Mouse (Mus musculus) forebrain, embryonic 14.5 days (tissue): ENCODE data around the gene Atoh1. TPM values are rescaled to one million over a fixed set of nuclear protein-coding genes. Genes with fewer than 3 reads are reported as not detected.

Source experiments
- ATAC-seq: fragments of 200-750 bp; cut with Nextera tagmentation; 2 replicates; pipeline ENCODE4 v1.8.0; 2017; ENCODE audit warnings: mild to moderate bottlenecking, moderate library complexity
- DNase-seq: peaks from one replicate; pipeline ENCODE4 v3.0.0-alpha.2; 2015; ENCODE audit warnings: low spot score
- H3K27ac ChIP-seq: fragments of 300-500 bp; sonication (generic); 2 replicates; pipeline ENCODE4 v1.5.1; 2014; ENCODE audit warnings: low read depth, mild to moderate bottlenecking, control low read depth, low read length, moderate library complexity
- H3K27me3 ChIP-seq: fragments of 300-500 bp; sonication (generic); replicated peaks from 2 replicates; pipeline ENCODE4 v1.6.1; 2014; ENCODE audit warnings: low read length, control low read depth, mixed read lengths; ENCODE audit not compliant: control insufficient read depth, insufficient read depth
- H3K36me3 ChIP-seq: fragments of 300-500 bp; sonication (generic); 2 replicates; pipeline ENCODE4 v1.6.1; 2014; ENCODE audit warnings: low read length, control low read depth; ENCODE audit not compliant: control insufficient read depth, insufficient read depth
- H3K4me1 ChIP-seq: fragments of 300-500 bp; sonication (generic); 2 replicates; pipeline ENCODE4 v1.6.1; 2014; ENCODE audit warnings: antibody characterized with exemption, low read length, control low read depth; ENCODE audit not compliant: control insufficient read depth, insufficient read depth
- H3K4me2 ChIP-seq: fragments of 300-500 bp; sonication (generic); 2 replicates; pipeline ENCODE4 v1.6.1; 2014; ENCODE audit warnings: mild to moderate bottlenecking, control low read depth, low read length
- H3K4me3 ChIP-seq: fragments of 300-500 bp; sonication (generic); 2 replicates; pipeline ENCODE4 v1.5.1; 2014; ENCODE audit warnings: low read depth, low read length, control low read depth
- H3K9ac ChIP-seq: fragments of 300-500 bp; sonication (generic); 2 replicates; pipeline ENCODE4 v1.6.1; 2014; ENCODE audit warnings: mild to moderate bottlenecking, low read length, control low read depth, moderate library complexity
- H3K9me3 ChIP-seq: fragments of 300-500 bp; sonication (generic); replicated peaks from 2 replicates; pipeline ENCODE4 v1.6.1; 2016; ENCODE audit warnings: low read length, control low read depth, mixed read lengths; ENCODE audit not compliant: control insufficient read depth
- WGBS: fragments of 180-500 bp; shearing (Covaris S2); extraction: QIAGEN DNeasy Blood & Tissue Kit; methylation state at CpG from one replicate; pipeline ENCODE4 v1.1.7; 2014; 5-methylcytosine and 5-hydroxymethylcytosine counted together
- polyA plus RNA-seq: library from polyadenylated mRNA; unstranded; fragments of >200 nt; fragmentation: Nextera tagmentation; extraction: Ambion mirVana; gene quantifications from 2 replicates; pipeline ENCODE4 v1.2.1, GENCODE M21; 2014

Gene Atoh1
- 0.23 TPM in 1 of 2 replicates, not detected in the other for polyA plus RNA-seq

GRCm38 (mm10) chr6:64728499-64729198 lies at the start of gene Atoh1:
Atoh1 (plus strand) TSS chr6:64729125.
- peak within 1 kb of the TSS; percentile 82 for H3K4me2 ChIP-seq
- no peaks in the 10 kb centered on the region for H3K36me3 ChIP-seq
- ATAC-seq (peak; percentile 78), DNase-seq (peak; percentile 61)
- no peaks in the 10 kb centered on the region for H3K9me3 ChIP-seq
- H3K27ac ChIP-seq, result no peak within 1 kb of the TSS
- H3K27me3 ChIP-seq, result peaks cover 53% of the 10 kb centered on the region
- peak within 1 kb of the TSS; percentile 36 for H3K4me3 ChIP-seq
- H3K9ac ChIP-seq, result peak within 1 kb of the TSS; percentile 43
- under 1% methylated on average over 34 of the region's 34 CpGs for WGBS
- H3K4me1 ChIP-seq, result peaks cover 15% of the 10 kb centered on the region

DNA sequence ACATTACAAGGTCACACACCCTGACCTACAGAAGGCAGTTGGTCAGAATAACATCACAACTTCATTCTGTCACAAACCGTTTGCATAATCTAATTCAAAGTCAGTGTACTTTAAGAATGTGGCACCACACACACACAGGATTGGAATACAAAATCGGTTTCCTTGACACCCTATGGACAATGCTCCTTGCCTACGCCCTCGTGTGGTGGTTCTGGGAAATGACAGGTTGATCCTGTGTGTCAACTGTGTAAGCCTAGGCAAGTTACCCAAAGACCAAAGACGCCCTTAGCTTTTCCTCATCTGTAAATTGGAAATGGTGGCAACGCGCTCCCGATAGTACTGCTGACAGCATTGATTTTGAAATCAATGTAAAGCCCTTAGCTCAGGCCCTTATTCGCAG lies 45.0 kb upstream of the Atoh1 start:
- no peaks in the 10 kb centered on the region for H3K27me3 ChIP-seq
- H3K4me1 ChIP-seq, result peaks cover 7% of the 10 kb centered on the region; the same call in 1 of the 2 replicates
- WGBS, result 32% methylated on average over 9 of the region's 9 CpGs
- no peak overlapping the region for H3K4me2 ChIP-seq
- H3K36me3 ChIP-seq, result no peaks in the 10 kb centered on the region
- H3K4me3 ChIP-seq, result no peak overlapping the region
- DNase-seq (peak; percentile 68), ATAC-seq (peak; percentile 45; the same call in 1 of the 2 replicates)
- no peak overlapping the region for H3K27ac ChIP-seq
- no peak overlapping the region for H3K9ac ChIP-seq
- no peaks in the 10 kb centered on the region for H3K9me3 ChIP-seq

GRCm38 (mm10) chr6:64684973-64685372 lies 44.0 kb upstream of the Atoh1 start:
- H3K27me3 ChIP-seq, result no peaks in the 10 kb centered on the region
- H3K4me2 ChIP-seq, result peak overlapping the region; percentile 22; the same call in 1 of the 2 replicates
- H3K4me1 ChIP-seq, result peaks cover 7% of the 10 kb centered on the region; the same call in 1 of the 2 replicates
- DNase-seq (peak; percentile 79), ATAC-seq (peak; percentile 38)
- H3K9me3 ChIP-seq, result no peaks in the 10 kb centered on the region
- no peak overlapping the region for H3K9ac ChIP-seq
- H3K36me3 ChIP-seq, result no peaks in the 10 kb centered on the region
- H3K4me3 ChIP-seq, result no peak overlapping the region
- no peak overlapping the region for H3K27ac ChIP-seq
- 3% methylated on average over 5 of the region's 5 CpGs for WGBS

DNA sequence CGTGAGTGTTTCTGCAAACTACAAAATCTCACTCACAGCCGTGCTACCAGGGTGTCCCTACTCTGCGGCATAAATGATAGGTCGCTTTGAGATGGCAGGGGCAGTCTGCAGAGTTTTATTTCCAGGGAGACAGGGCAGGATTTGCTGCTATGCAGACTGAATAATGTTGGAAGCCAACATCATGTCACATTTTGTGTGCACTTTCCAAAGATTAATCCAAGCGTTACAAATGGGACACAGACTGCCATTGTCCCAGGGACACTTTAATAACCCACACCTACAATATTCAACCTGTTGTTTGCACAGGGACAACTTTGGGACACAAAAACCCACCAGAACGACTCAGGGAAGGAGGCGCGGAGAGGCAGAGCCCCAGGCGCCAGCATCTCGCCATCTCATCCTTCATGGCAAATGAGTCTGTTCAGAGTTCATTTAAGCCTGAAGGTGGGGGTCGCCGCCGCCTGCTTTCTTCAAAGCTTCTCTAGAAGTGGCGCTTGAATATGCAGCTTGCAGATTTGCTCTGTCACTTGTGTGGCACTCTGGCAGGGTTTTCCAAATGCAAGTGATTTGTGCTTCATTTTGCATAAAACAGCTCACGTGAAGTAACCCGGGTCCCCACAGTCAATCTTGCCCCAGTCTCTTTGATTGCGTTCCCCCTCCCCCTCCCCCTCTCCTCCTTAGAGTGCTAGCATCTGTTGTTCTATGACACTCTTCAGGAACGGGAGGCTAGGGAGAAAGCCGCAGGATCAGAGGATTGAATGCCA lies 40.6 kb upstream of the Atoh1 start:
- Histone ChIP-seq H3K27ac (no peak overlapping the region), H3K27me3 (no peaks in the 10 kb centered on the region), H3K9me3 (no peaks in the 10 kb centered on the region), H3K36me3 (no peaks in the 10 kb centered on the region), H3K4me3 (no peak overlapping the region), H3K4me1 (peaks cover 7% of the 10 kb centered on the region; the same call in 1 of the 2 replicates), H3K9ac (no peak overlapping the region), H3K4me2 (peak overlapping the region; percentile 39)
- ATAC-seq (peak; percentile 72), DNase-seq (peak; percentile 71)
- WGBS, result 3% methylated on average over 19 of the region's 19 CpGs

- Histone ChIP-seq H3K4me2 (no peak overlapping the region), H3K36me3 (no peaks in the 10 kb centered on the region), H3K4me1 (no peaks in the 10 kb centered on the region), H3K27ac (no peak overlapping the region), H3K9me3 (no peaks in the 10 kb centered on the region), H3K27me3 (no peaks in the 10 kb centered on the region), H3K9ac (no peak overlapping the region), H3K4me3 (no peak overlapping the region)
- DNase-seq, result no peak
- 34% methylated on average over 7 of the region's 7 CpGs for WGBS
- ATAC-seq, result no peak
Observed at GRCm38 (mm10) chr6:64694688-64695087, 34.2 kb upstream of the Atoh1 start.

- no peak overlapping the region for H3K4me3 ChIP-seq
- H3K4me1 ChIP-seq, result no peaks in the 10 kb centered on the region
- H3K4me2 ChIP-seq, result no peak overlapping the region
- ATAC-seq (no peak), DNase-seq (no peak)
- 85% methylated on average over 2 of the region's 2 CpGs for WGBS
- H3K27ac ChIP-seq, result no peak overlapping the region
- no peak overlapping the region for H3K9ac ChIP-seq
- no peaks in the 10 kb centered on the region for H3K9me3 ChIP-seq
- no peaks in the 10 kb centered on the region for H3K36me3 ChIP-seq
- no peaks in the 10 kb centered on the region for H3K27me3 ChIP-seq
Observed at GRCm38 (mm10) chr6:64703659-64704058, 25.3 kb upstream of the Atoh1 start.

- Histone ChIP-seq H3K27me3 (peaks cover 45% of the 10 kb centered on the region), H3K4me2 (peak overlapping the region; percentile 82), H3K36me3 (no peaks in the 10 kb centered on the region), H3K9ac (no peak overlapping the region), H3K4me3 (peak overlapping the region; percentile 36), H3K4me1 (peaks cover 15% of the 10 kb centered on the region), H3K9me3 (no peaks in the 10 kb centered on the region), H3K27ac (no peak overlapping the region)
- under 1% methylated on average over 29 of the region's 29 CpGs for WGBS
- DNase-seq (peak; percentile 29), ATAC-seq (peak; percentile 35)
Observed at GRCm38 (mm10) chr6:64727751-64728403, 1.0 kb upstream of the Atoh1 start.

DNA sequence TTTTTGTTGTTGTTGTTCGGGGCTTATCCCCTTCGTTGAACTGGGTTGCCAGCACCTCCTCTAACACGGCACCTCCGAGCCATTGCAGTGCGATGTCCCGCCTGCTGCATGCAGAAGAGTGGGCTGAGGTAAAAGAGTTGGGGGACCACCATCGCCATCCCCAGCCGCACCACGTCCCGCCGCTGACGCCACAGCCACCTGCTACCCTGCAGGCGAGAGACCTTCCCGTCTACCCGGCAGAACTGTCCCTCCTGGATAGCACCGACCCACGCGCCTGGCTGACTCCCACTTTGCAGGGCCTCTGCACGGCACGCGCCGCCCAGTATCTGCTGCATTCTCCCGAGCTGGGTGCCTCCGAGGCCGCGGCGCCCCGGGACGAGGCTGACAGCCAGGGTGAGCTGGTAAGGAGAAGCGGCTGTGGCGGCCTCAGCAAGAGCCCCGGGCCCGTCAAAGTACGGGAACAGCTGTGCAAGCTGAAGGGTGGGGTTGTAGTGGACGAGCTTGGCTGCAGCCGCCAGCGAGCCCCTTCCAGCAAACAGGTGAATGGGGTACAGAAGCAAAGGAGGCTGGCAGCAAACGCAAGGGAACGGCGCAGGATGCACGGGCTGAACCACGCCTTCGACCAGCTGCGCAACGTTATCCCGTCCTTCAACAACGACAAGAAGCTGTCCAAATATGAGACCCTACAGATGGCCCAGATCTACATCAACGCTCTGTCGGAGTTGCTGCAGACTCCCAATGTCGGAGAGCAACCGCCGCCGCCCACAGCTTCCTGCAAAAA lies 496 bp downstream of the Atoh1 start:
- no peaks in the 10 kb centered on the region for H3K9me3 ChIP-seq
- H3K36me3 ChIP-seq, result no peaks in the 10 kb centered on the region
- H3K9ac ChIP-seq, result peak overlapping the region; percentile 43
- DNase-seq (peak; percentile 37), ATAC-seq (peak; percentile 66)
- under 1% methylated on average over 53 of the region's 53 CpGs for WGBS
- H3K4me2 ChIP-seq, result peak overlapping the region; percentile 82
- H3K27ac ChIP-seq, result no peak overlapping the region
- peaks cover 58% of the 10 kb centered on the region for H3K27me3 ChIP-seq
- H3K4me3 ChIP-seq, result peak overlapping the region; percentile 36
- H3K4me1 ChIP-seq, result peaks cover 15% of the 10 kb centered on the region
